Mouse (Mus musculus) testis, adult 2 months (tissue): ENCODE data around the gene Sox21. TPM values are rescaled to one million over a fixed set of nuclear protein-coding genes. Genes with fewer than 3 reads are reported as not detected.

Experiments used
- H3K27ac ChIP-seq: fragments of 200-500 bp; 2 replicates; pipeline ENCODE4 v1.5.1; 2012; ENCODE audit warnings: low read depth, low read length; ENCODE audit not compliant: control insufficient read depth, insufficient read depth
- H3K27me3 ChIP-seq: fragments of 200-500 bp; 2 replicates; pipeline ENCODE4 v1.6.1; 2012; ENCODE audit warnings: mild to moderate bottlenecking, low read length, moderate library complexity; ENCODE audit not compliant: control insufficient read depth, insufficient read depth
- H3K36me3 ChIP-seq: fragments of 200-500 bp; 2 replicates; pipeline ENCODE4 v1.6.1; 2012; ENCODE audit warnings: mild to moderate bottlenecking, low read length; ENCODE audit not compliant: control insufficient read depth, insufficient read depth
- H3K4me1 ChIP-seq: fragments of 200-500 bp; 2 replicates; pipeline ENCODE4 v1.6.1; 2012; ENCODE audit warnings: low read length; ENCODE audit not compliant: control insufficient read depth, insufficient read depth
- H3K4me3 ChIP-seq: fragments of 200-500 bp; 2 replicates; pipeline ENCODE4 v1.5.1; 2012; ENCODE audit warnings: low read depth, mild to moderate bottlenecking, low read length, moderate library complexity, mixed read lengths; ENCODE audit not compliant: control insufficient read depth
- CTCF ChIP-seq: fragments of 200-500 bp; IDR thresholded peaks from 2 replicates; pipeline ENCODE4 v1.5.1; 2012; ENCODE audit warnings: low read depth, mild to moderate bottlenecking, inconsistent platforms, low read length, moderate library complexity; ENCODE audit not compliant: control insufficient read depth, insufficient read depth, insufficient replicate concordance
- POLR2A ChIP-seq: fragments of 200-500 bp; IDR thresholded peaks from 2 replicates; pipeline ENCODE4 v1.6.1; 2012; ENCODE audit warnings: low read depth, mild to moderate bottlenecking, inconsistent platforms, low read length, moderate library complexity; ENCODE audit not compliant: control insufficient read depth
- polyA plus RNA-seq: library from polyadenylated mRNA; depleted of rRNA; stranded (reverse); fragments of >200 nt; gene quantifications from 2 replicates; pipeline ENCODE4 v1.2.3, GENCODE M21; 2012

Sox21 gene
- polyA plus RNA-seq, 1 experiment: not detected

GRCm38 (mm10) chr14:118234541-118235210, 2.2 kb downstream of the Sox21 start:
- TF ChIP-seq POLR2A (no peak), CTCF (no peak)
- Histone ChIP-seq H3K27ac (no peak overlapping the region), H3K4me1 (peaks cover 26% of the 10 kb centered on the region), H3K27me3 (peaks cover 28% of the 10 kb centered on the region), H3K36me3 (no peaks in the 10 kb centered on the region), H3K4me3 (peak overlapping the region; percentile 50; the same call in 1 of the 2 replicates)

DNA sequence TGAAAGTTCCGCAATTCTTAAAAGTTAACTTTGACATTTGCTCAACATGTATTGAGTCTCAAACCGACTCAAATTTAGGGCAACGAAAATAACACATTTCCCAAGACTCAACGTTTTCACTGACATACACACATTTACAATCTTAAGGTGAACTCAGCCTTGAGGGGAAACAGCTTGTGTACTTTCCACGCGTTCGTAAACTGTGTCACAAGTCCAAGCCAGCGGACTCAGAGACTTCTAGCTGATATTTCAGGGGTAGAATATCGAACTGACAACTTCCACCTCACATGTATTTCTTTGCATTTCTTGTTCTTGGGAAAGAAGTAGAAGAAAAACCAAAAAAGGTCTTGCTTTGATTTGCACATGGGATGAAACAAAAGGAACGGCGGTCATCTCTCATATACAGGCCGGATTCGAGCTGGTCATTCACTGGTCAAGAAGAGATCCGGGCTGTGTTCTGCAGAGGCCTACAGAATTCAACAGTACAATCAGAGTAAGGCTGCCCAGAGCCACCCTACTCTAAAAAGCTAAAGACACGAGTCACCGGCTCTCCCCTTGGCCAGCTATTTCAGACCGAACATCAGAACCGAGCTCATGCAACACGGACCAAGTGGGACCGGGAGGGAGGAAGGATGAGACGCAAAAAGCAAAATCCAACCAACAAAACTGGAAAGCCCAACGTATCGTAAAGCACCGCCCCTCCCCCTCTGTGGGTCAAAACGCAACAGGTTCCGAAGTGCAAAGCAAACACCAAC, 2.9 kb downstream of the Sox21 start:
- TF ChIP-seq POLR2A: no peak
- no peak for TF ChIP-seq CTCF
- H3K27ac ChIP-seq: no peak overlapping the region
- H3K4me1 ChIP-seq: peaks cover 24% of the 10 kb centered on the region
- H3K36me3 ChIP-seq: no peaks in the 10 kb centered on the region
- H3K4me3 ChIP-seq: no peak overlapping the region; the same call in 1 of the 2 replicates
- H3K27me3 ChIP-seq: peaks cover 28% of the 10 kb centered on the region

DNA sequence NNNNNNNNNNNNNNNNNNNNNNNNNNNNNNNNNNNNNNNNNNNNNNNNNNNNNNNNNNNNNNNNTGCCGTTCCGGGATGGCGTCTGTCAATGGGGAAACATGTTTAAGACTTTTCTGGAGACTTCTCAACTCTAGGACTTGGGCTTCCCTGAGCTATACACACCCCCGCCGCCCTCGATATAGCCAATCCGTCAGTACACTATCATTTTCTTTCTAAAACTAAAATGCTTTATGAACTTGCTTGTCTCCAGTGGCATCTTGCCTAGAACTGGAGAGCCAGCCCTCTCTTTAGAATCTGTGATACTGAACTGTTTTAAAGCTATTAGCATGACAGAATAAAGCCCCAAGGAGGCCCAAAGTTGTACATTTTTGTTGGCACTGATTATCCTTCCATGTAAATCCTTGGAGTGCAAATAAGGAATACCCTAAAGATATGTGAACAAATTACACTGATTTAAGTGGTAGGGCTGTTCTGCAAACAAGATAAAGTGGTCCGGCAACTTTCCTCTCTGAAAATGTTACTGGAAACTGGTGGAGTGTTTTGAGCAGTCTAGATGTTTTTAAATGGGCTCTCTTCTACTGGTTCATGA, 4.4 kb downstream of the Sox21 start:
- no peaks in the 10 kb centered on the region for H3K36me3 ChIP-seq
- no peak overlapping the region for H3K4me3 ChIP-seq
- H3K4me1 ChIP-seq: peaks cover 26% of the 10 kb centered on the region
- no peak for TF ChIP-seq CTCF
- no peak for TF ChIP-seq POLR2A
- no peak overlapping the region for H3K27ac ChIP-seq
- peaks cover 28% of the 10 kb centered on the region for H3K27me3 ChIP-seq

DNA sequence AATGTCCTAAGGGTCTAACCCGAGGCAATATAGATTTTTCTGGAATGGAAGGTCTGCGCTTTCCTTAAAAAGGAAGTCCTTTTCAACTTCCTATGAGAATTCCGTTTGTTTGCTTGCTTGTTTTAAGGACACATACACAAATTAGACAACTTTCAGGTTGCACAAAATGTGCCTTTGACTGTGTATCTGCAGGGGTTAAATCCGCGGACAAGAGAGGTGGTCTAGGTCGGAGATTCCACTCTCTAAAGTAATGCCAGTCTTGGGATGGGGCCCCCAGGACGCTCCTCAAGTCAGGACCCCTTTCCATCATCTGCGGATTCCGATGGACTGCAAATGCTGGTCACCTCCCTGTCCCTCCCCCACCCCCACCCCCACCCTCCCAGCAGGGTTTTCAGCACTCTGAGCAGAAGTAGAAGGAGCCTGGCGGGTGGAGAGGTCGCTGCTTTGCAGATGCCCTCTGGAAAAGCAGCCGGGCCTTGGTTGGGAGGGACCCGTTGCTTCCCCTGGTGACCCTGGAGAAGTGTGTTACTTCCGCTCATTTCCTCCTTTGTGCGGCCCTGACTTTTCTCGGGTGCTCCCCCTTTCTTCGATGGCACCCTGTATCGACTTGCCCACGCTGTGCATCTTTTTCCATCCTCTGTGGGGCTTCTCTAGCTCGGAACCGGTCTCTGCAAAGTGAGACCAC, 10.2 kb downstream of the Sox21 start:
- H3K27ac ChIP-seq: no peak overlapping the region
- TF ChIP-seq CTCF (no peak), POLR2A (no peak)
- H3K4me3 ChIP-seq: no peak overlapping the region
- peaks cover 5% of the 10 kb centered on the region for H3K27me3 ChIP-seq
- no peaks in the 10 kb centered on the region for H3K36me3 ChIP-seq
- H3K4me1 ChIP-seq: peaks cover 2% of the 10 kb centered on the region; the same call in 1 of the 2 replicates

- Histone ChIP-seq H3K36me3 (no peaks in the 10 kb centered on the region), H3K27ac (no peak overlapping the region), H3K4me1 (peaks cover 2% of the 10 kb centered on the region; the same call in 1 of the 2 replicates), H3K27me3 (peaks cover 2% of the 10 kb centered on the region; the same call in 1 of the 2 replicates), H3K4me3 (no peak overlapping the region)
- no peak for TF ChIP-seq POLR2A
- no peak for TF ChIP-seq CTCF
Observed at GRCm38 (mm10) chr14:118225911-118226310, 10.9 kb downstream of the Sox21 start.

DNA sequence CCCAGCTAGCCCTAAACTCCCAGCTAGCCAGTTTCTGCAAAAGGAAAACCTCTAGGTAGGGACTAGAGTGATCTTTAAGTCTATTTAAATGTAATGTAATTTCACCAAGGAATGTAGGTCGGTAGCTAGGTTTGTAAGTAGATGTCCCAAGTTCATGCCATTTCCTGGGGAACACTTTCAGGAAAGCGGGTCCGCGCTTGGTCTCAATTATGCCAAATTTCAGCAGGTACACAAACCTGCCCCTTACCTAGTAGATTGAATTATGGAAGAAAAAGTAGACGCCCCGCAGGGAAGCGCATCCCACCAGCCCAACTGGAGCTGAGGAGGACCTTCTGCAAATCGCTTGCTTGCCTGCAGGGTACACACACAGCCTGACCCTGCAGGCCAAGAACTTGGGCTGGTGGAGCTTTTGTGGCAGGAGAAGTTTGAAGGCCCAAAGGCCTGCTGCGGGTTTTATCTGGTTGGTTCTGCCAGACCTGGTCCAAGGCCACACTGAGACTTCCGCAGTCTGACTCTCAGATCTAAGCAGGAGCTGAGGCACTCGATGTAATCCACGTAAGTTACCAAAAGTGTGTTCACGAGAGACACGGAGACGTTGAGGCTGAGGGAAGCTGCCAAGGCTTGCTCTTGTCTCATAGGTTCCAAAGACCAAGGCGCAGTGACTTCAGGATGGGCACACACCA, 11.6 kb downstream of the Sox21 start:
- Histone ChIP-seq H3K4me3 (no peak overlapping the region), H3K4me1 (peaks cover 2% of the 10 kb centered on the region; the same call in 1 of the 2 replicates), H3K27me3 (peaks cover 2% of the 10 kb centered on the region; the same call in 1 of the 2 replicates), H3K27ac (no peak overlapping the region), H3K36me3 (no peaks in the 10 kb centered on the region)
- TF ChIP-seq POLR2A: no peak
- no peak for TF ChIP-seq CTCF
